Mouse (Mus musculus) heart, postnatal 14 days (tissue): ENCODE results near the gene Zfp575. TPM values are rescaled to one million over a fixed set of nuclear protein-coding genes. Genes with fewer than 3 reads are reported as not detected.
"Not testable (repeated sequence)": the region's sequence is repeated elsewhere in the genome, so short reads cannot be mapped to it uniquely, and the experiment has no call there.

ENCODE experiments used
- DNase-seq, 2 experiments: peaks; one replicate each; pipeline ENCODE4 v3.0.0; 2021 to 2022
- intact Hi-C: fragments of 180-260 bp; cut with DNase I; formaldehyde crosslinking; loops from one replicate; pipeline ENCODE4 v1.15.1; 2025
- long read RNA-seq, 2 experiments: library from polyadenylated mRNA; stranded (forward); transcript quantifications; one replicate each; pipeline ENCODE4 v2.0.0; 2021
- total RNA-seq, 2 experiments: library from RNA; stranded (reverse); gene quantifications; 2 replicates each; pipeline ENCODE4 v1.2.3; 2021

Zfp575 gene
- under 1 TPM; 0.12 TPM for total RNA-seq
- long read RNA-seq, experiment 1, partial matches to known transcripts: 0 of 3 reads
- long read RNA-seq, experiment 1, other reads (novel, unspliced or antisense): 0 of 3 reads
- long read RNA-seq, experiment 2, partial matches to known transcripts: 0 of 2 reads
- long read RNA-seq, experiment 2, other reads (novel, unspliced or antisense): 0 of 2 reads

- intact Hi-C loops: no loop called here
- DNase-seq: peak; percentile 70 to 71
Observed at GRCm38 (mm10) chr7:24587330-24588105, at the start of gene Zfp575, which contains the start of gene Ethe1. Gene Zfp575, minus strand, starts transcription at chr7:24587641. Gene Ethe1, plus strand, starts transcription at chr7:24587543.

DNA sequence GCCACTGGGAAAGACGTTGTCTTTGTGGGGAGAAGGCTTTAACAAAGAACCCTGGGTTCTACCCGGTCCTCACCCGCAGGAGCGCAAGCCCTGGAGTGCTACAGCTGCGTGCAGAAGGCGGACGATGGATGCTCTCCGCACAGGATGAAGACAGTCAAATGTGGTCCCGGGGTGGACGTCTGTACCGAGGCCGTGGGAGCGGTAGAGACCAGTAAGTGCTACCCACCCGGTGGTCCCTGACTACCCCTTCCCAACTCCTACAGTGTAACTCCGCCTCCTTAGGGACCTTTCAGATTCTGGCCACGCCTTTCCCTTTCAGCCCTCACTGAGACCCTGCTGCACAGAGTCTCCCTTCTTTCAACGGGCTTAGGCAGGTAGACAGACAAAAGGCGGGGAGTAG lies 49.6 kb upstream of the Zfp575 start:
- intact Hi-C loops: no loop called here
- no peak for DNase-seq

DNA sequence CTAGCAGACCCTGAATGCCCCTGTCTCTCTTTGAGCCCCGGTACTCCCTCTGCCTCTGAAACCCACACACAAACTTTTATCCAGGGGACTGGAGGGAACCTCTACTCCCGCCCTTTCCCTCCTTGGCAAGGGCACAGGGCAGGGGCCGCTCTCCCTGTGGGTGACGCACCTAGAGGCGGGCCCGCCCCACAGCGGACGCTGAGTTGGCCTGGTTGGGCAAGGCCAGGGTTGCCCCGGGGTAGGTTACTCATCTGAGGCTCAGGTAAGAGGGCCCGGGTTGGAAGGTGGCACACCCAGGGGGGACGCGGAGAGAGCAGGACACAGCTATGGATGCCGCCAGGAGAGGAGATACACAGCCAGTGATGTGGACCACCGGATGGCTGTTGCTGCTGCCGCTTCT lies 48.8 kb upstream of the Zfp575 start, which contains the start of gene Lypd3:
TSS of gene Lypd3 (plus strand) at position 287 of the 400 bp plus-strand sequence.
- no peak for DNase-seq
- intact Hi-C loops: no loop called here

GRCm38 (mm10) chr7:24630116-24630880 lies 42.9 kb upstream of the Zfp575 start:
- intact Hi-C loops: no loop called here
- no peak for DNase-seq

DNA sequence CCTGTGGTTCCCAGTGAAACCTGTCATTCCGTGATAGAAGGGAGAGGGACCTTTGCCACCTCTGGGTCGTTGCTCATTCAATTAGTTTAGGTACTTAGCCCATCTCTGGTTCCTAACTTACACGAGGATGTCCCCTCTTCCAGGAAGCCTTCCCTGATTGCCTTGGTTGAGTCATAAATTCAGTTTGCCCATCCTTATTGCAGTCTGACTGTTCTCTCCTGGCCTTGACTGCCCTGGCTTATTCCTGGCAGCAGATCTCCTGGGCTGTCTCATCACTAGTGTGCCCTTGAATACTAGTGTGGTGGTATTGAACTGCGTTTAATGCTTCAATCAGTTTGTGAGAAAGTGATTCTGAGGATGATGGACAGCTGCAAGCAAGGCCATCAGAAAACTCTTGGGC lies 42.2 kb upstream of the Zfp575 start:
- DNase-seq: no peak
- intact Hi-C loops: no loop called here

GRCm38 (mm10) chr7:24628685-24629610 lies 41.5 kb upstream of the Zfp575 start:
- peak; percentile 82 to 83 for DNase-seq

DNA sequence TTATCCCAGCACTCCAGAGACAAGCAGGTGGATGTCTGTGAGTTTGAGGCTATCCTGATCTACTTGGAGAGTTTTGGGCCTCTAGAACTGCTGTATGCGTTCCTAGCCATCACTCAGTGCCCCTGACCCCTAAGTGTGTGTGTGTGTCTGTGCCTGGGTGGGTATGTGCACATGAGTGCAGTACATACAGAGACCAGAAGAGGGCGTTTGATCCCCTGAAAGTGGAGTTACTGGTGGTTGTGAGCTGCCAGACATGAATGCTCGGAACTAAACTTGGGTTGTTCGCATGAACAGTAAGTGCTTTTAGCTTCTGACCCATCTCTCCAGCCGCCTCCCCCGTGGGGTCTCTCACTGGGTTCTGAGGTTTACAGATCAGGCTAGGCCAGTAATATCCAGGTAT lies 35.5 kb upstream of the Zfp575 start:
- intact Hi-C loops: no loop called here
- no peak for DNase-seq

More at GRCm38 (mm10) chr7:24628685-24629610, 41.5 kb upstream of the Zfp575 start:
- intact Hi-C loops: no loop called here

GRCm38 (mm10) chr7:24621193-24621592 lies 33.8 kb upstream of the Zfp575 start:
- intact Hi-C loops: no loop called here

DNA sequence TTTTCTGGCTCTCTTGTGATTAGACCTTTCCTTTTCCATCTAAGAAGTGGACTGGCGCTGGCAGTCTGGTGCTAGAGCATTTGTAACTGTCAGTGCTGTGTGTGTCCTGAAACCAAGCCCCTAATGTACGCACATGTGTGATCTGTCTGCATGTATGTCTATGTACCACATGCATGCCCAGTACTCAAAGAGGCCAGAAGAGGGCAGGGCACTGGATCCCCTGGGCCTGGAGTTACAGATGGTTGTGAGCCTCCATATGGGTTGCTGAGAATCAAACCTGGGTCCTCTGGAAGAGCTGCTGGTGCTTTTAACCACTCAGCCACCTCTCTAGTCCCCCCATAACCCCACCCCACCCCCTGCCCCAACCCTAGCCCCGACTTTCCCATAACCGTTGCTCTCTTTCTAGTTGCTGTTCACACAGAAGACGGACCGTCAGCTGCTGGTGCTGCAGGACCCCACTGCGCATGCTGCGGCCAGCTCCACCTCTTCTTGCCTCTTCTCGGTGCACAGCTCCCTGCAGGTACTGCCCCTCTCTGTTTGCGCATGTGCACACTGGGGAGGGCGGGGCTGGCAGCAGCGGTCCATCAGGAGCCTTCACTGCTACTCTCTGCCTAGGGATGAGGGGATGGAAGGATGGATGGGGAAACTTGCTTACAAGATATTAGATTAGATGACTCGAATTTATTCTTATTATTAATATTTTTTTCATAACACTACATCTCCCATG lies 32.4 kb upstream of the Zfp575 start:
- no peak for DNase-seq
- intact Hi-C loops: no loop called here

More at GRCm38 (mm10) chr7:24621193-24621592, 33.8 kb upstream of the Zfp575 start:
- no peak for DNase-seq

- intact Hi-C loops, DNase-seq: not testable (repeated sequence)
Observed at GRCm38 (mm10) chr7:24618374-24618773, 30.9 kb upstream of the Zfp575 start.

GRCm38 (mm10) chr7:24617763-24618162 lies 30.3 kb upstream of the Zfp575 start:
- DNase-seq: no peak
- intact Hi-C loops: no loop called here

GRCm38 (mm10) chr7:24614816-24615215 lies 27.4 kb upstream of the Zfp575 start:
- no peak for DNase-seq
- intact Hi-C loops: no loop called here

DNA sequence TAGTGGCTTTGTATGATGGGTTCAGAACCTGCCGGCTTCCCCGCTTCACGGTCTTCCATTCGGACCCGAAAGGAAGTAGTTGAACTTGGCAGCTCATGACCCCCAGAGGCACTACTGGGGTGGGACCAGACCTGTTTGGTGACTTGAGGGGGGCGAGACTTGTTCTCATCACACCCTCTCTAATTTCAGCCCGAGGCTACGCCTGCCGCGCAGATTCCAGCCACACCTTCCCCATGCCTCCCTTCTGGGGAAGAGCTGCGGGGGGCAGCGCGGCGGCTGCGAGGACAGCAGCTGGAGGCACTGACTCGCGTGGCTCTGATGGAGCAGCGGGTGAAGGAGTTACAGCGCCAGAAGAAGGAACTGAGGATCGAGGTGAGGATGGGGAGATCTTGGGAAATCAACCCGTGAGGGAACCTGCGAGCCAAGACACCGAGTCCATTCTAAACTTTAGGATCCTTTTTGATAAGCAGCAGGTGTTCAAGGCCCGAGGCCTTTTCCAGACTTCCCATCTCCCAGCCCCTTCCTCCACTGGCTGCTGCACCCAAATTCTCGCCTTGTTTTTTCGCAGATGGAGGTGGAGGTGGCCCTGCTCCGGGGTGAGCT lies 25.0 kb upstream of the Zfp575 start:
- DNase-seq: no peak
- intact Hi-C loops: no loop called here

- no peak for DNase-seq
- intact Hi-C loops: no loop called here
Observed at GRCm38 (mm10) chr7:24611709-24612108, 24.3 kb upstream of the Zfp575 start.

- intact Hi-C loops: no loop called here
Observed at GRCm38 (mm10) chr7:24610879-24611494, 23.5 kb upstream of the Zfp575 start.

DNA sequence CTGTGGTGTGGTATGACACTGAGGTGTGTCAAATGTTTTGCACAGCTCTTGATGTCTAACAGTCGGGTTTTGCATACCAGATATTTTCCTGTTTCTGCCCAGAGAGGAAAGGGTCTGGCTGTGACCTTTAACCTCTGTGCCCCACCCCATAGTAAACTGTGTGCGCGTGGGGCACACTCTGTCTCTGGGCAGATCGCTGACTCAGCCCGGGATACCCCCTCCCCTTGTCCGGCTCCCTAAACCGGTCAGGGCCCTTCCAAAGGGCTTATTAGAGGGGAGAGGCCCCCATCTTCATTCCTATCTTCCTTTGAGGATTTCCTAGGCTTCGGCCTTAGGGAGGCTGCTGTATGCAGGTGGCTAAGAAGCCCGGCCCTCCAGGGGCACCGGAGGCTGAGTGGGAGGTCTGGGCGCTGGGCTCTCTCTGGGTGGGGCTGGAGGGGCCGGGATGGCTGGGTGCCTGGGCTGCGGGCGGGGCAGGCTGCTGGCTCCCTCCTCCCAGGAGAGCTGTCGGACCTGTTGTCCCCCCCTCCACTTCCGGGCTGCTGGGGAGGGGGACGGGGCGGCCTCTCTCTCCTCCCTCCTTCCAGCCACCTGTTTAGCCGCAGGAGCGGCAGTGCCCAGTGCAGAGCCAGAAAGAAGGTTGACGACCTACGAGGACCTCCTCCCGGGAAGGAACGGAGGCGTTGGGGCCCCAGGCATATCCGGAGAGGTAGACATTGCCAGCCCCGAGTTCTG lies 22.9 kb upstream of the Zfp575 start, which contains the start of gene Phldb3:
TSS of gene Phldb3 (plus strand) at position 620 of the 735 bp plus-strand sequence.
- DNase-seq: no peak
- intact Hi-C loops: no loop called here

More at GRCm38 (mm10) chr7:24610879-24611494, 23.5 kb upstream of the Zfp575 start:
- DNase-seq: peak; percentile 78 to 88

DNA sequence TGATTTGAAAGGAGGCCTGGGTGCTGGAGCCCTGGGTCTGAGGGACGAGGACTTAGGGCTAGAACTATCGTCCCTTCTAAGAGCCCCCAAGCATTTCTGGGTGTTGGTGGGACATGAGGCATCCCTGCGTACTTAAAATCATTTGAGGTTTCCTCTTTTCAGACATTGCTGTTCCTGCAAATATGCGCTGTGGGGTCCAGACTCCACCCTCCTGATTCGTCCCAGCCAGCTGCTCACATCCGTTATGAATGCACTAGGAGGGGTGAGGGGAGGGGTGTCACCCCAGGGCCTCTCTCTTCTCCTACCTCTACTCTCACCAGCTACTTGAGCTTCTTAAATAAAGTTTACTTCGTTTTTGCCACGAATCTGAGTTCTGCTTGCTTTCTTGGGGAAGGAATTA lies 21.1 kb upstream of the Zfp575 start:
- intact Hi-C loops: no loop called here
- DNase-seq: no peak

GRCm38 (mm10) chr7:24608017-24608416 lies 20.6 kb upstream of the Zfp575 start:
- intact Hi-C loops: no loop called here
- DNase-seq: peak; percentile 38 to 62
